Mouse (Mus musculus) testis, adult 2 months (tissue): ENCODE measurements around the gene Sf3b4.

ENCODE experiments used
- CTCF ChIP-seq: fragments of 200-500 bp; IDR thresholded peaks from 2 replicates; pipeline ENCODE4 v1.5.1; 2012; ENCODE audit warnings: low read depth, mild to moderate bottlenecking, inconsistent platforms, low read length, moderate library complexity; ENCODE audit not compliant: control insufficient read depth, insufficient read depth, insufficient replicate concordance
- POLR2A ChIP-seq: fragments of 200-500 bp; IDR thresholded peaks from 2 replicates; pipeline ENCODE4 v1.6.1; 2012; ENCODE audit warnings: low read depth, mild to moderate bottlenecking, inconsistent platforms, low read length, moderate library complexity; ENCODE audit not compliant: control insufficient read depth

DNA sequence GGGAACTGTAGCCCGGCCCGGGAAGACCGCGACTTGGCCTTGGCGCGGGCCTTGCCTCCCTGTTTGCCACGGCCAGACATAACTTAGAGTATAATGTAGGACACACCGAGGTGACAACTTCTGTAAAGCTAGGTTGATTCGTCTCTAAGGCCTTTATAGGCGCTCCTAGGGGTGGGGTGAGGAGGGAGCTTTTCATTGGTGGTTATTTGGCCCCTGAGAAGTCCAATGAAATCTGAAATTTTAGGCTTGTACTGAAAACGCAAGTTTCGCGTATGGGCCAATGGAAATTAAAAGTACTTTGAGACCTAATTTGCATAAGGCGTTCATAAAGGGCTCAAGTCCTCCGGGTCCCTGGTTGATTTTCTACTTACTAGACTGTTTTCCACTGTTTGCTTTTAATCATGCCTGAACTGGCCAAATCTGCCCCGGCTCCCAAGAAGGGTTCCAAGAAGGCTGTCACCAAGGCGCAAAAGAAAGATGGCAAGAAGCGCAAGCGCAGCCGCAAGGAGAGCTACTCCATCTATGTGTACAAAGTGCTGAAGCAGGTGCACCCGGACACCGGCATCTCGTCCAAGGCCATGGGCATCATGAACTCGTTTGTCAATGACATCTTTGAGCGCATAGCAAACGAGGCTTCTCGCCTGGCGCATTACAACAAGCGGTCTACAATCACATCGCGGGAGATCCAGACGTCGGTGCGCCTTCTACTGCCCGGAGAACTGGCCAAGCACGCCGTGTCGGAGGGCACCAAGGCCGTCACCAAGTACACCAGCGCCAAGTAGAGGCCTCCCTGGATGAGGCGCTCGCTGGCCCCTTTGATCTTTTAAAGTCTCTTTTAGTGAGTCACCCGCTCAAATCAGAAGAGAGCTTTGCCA lies 48.9 kb downstream of the Sf3b4 start, which contains the start of the genes Hist2h2ac and Hist2h2be:
- TF ChIP-seq POLR2A (0 out of 2 replicates have a peak, but pooled peaks have one; percentile 54), CTCF (no peak)
